Mouse (Mus musculus) stomach, embryonic 15.5 days (tissue): Measurements from ENCODE around the gene Gmnn. TPM values are rescaled to one million over a fixed set of nuclear protein-coding genes. Genes with fewer than 3 reads are reported as not detected.

Experiments used
- ATAC-seq: fragments of 200-750 bp; cut with Nextera tagmentation; 2 replicates; pipeline ENCODE4 v1.8.0; 2017; ENCODE audit warnings: low read depth, moderate number of reproducible peaks, moderate TSS enrichment; ENCODE audit not compliant: insufficient read depth, low FRiP score
- H3K27ac ChIP-seq: fragments of 300-500 bp; sonication (generic); 2 replicates; pipeline ENCODE4 v1.5.1; 2015; ENCODE audit warnings: mild to moderate bottlenecking, inconsistent platforms
- H3K27me3 ChIP-seq: fragments of 300-500 bp; sonication (generic); replicated peaks from 2 replicates; pipeline ENCODE4 v1.6.1; 2015; ENCODE audit warnings: inconsistent platforms
- H3K36me3 ChIP-seq: fragments of 300-500 bp; sonication (generic); 2 replicates; pipeline ENCODE4 v1.6.1; 2015; ENCODE audit warnings: inconsistent platforms
- H3K4me1 ChIP-seq: fragments of 300-500 bp; sonication (generic); 2 replicates; pipeline ENCODE4 v1.6.1; 2015; ENCODE audit warnings: inconsistent platforms
- H3K4me2 ChIP-seq: fragments of 300-500 bp; sonication (generic); 2 replicates; pipeline ENCODE4 v1.6.1; 2015; ENCODE audit warnings: mild to moderate bottlenecking, inconsistent platforms
- H3K4me3 ChIP-seq: fragments of 300-500 bp; sonication (generic); replicated peaks from 2 replicates; pipeline ENCODE4 v1.5.1; 2015; ENCODE audit warnings: inconsistent platforms
- H3K9ac ChIP-seq: fragments of 300-500 bp; sonication (generic); 2 replicates; pipeline ENCODE4 v1.6.1; 2015; ENCODE audit warnings: inconsistent platforms
- H3K9me3 ChIP-seq: fragments of 300-500 bp; sonication (generic); 2 replicates; pipeline ENCODE4 v1.6.1; 2016; ENCODE audit warnings: inconsistent platforms
- whole genome bisulfite sequencing: fragments of 180-500 bp; shearing (Covaris S2); methylation state at CpG from one replicate; pipeline ENCODE4 v1.1.7; 2015; 5-methylcytosine and 5-hydroxymethylcytosine counted together
- polyA plus RNA-seq: library from polyadenylated mRNA; unstranded; fragments of >200 nt; fragmentation: Nextera tagmentation; extraction: Ambion mirVana; gene quantifications from 2 replicates; pipeline ENCODE4 v1.2.1, GENCODE M21; 2015

Gene Gmnn
- polyA plus RNA-seq, 1 experiment from 2014 or later: 111 TPM

- no peaks in the 10 kb centered on the region for H3K9me3 ChIP-seq
- 72% methylated on average over 10 of the region's 10 CpGs for WGBS
- no peak overlapping the region for H3K4me2 ChIP-seq
- H3K4me3 ChIP-seq: no peak overlapping the region
- H3K9ac ChIP-seq: no peak overlapping the region
- H3K27ac ChIP-seq: no peak overlapping the region
- H3K27me3 ChIP-seq: no peaks in the 10 kb centered on the region
- H3K4me1 ChIP-seq: no peaks in the 10 kb centered on the region
- H3K36me3 ChIP-seq: no peaks in the 10 kb centered on the region
- ATAC-seq: no peak
Observed at GRCm38 (mm10) chr13:24721502-24721901, 40.2 kb downstream of the Gmnn start.

DNA sequence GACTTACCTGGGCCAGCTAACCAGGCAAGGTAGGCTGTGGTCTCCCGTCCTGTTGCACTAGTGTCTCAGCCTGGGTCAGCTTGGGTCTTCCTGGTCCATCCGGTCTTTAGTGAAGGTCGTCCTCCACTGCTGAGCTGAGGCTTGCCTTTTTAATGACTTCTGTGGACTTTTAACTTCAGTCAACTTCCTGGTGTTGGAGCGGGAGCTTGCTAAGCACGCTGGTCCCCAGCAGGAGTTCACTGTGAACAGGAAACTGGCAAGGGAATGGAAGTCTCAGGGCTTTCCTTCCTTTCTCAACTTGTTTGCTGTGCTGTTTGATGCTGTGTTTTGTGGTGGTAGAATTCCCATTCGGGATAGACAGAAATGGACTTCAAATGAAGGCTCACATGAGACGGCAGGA, 44.0 kb downstream of the Gmnn start:
- Histone ChIP-seq H3K27ac (no peak overlapping the region), H3K4me2 (no peak overlapping the region)
- WGBS: 67% methylated on average over 7 of the region's 7 CpGs

GRCm38 (mm10) chr13:24716441-24716840, 45.3 kb downstream of the Gmnn start:
- Histone ChIP-seq H3K4me3 (no peak overlapping the region), H3K27me3 (no peaks in the 10 kb centered on the region), H3K9ac (no peak overlapping the region), H3K9me3 (no peaks in the 10 kb centered on the region), H3K36me3 (no peaks in the 10 kb centered on the region), H3K4me2 (no peak overlapping the region), H3K4me1 (peaks cover 3% of the 10 kb centered on the region; the same call in 1 of the 2 replicates), H3K27ac (no peak overlapping the region)
- no peak for ATAC-seq
- 63% methylated on average over 9 of the region's 9 CpGs for WGBS

More for the DNA sequence above, 44.0 kb downstream of the Gmnn start:
- Histone ChIP-seq H3K4me3 (no peak overlapping the region), H3K9me3 (no peaks in the 10 kb centered on the region), H3K9ac (no peak overlapping the region), H3K4me1 (peaks cover 3% of the 10 kb centered on the region; the same call in 1 of the 2 replicates), H3K36me3 (no peaks in the 10 kb centered on the region), H3K27me3 (no peaks in the 10 kb centered on the region)
- ATAC-seq: no peak

DNA sequence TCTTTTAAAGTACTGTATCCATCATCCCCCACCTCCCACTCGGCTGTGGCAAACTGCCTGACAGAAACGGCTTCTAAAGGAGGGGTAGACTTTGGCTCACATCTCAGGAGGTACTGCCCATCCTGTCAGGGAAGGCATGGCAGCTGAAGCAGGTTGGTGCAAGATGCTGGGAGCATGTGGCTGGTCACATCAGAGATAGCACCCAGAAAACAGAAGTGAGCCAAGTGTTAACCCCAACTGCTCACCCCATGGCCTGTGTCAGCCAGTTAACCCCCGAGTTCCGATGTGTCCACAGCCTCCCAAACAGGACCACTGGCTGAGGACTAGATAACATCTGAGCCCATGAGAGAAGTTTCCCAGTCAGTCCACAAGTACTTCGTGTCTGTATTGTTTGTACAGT, 46.1 kb downstream of the Gmnn start:
- no peak overlapping the region for H3K4me2 ChIP-seq
- H3K4me1 ChIP-seq: peaks cover 3% of the 10 kb centered on the region; the same call in 1 of the 2 replicates
- H3K9ac ChIP-seq: no peak overlapping the region
- H3K27ac ChIP-seq: no peak overlapping the region
- no peaks in the 10 kb centered on the region for H3K27me3 ChIP-seq
- 71% methylated on average over 5 of the region's 5 CpGs for WGBS
- H3K9me3 ChIP-seq: no peaks in the 10 kb centered on the region
- no peak for ATAC-seq
- no peaks in the 10 kb centered on the region for H3K36me3 ChIP-seq
- H3K4me3 ChIP-seq: no peak overlapping the region

DNA sequence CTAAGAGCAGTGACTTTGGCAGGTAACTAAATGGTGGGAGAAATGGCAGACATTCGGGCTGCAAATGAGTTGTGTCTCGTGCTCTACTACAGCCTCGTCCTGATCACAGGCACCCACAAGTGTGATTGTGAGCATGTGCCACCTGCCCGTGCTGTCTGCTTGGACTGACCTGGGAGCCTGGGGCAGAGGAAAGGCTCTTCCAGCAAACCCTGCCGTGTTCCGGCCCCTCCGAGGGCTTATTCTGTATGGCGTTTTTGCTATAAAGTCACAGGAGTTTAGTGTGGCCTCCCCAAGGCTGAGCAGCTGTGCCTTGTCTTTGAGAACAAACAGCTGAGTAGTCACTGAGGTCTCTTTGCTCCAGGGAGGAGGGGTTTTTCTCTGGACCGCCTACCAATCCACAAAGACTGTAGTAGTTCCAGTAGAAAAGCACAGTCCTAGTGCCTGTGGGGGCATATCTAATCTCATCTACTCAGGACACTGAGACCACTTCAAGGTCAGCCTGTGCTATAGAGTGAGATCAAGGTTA, 47.3 kb downstream of the Gmnn start:
- no peak for ATAC-seq
- Histone ChIP-seq H3K4me1 (peaks cover 3% of the 10 kb centered on the region; the same call in 1 of the 2 replicates), H3K36me3 (no peaks in the 10 kb centered on the region), H3K9ac (no peak overlapping the region), H3K27ac (peak overlapping the region; percentile 54), H3K9me3 (no peaks in the 10 kb centered on the region), H3K4me3 (no peak overlapping the region), H3K27me3 (no peaks in the 10 kb centered on the region), H3K4me2 (no peak overlapping the region)
- WGBS: 59% methylated on average over 9 of the region's 9 CpGs

DNA sequence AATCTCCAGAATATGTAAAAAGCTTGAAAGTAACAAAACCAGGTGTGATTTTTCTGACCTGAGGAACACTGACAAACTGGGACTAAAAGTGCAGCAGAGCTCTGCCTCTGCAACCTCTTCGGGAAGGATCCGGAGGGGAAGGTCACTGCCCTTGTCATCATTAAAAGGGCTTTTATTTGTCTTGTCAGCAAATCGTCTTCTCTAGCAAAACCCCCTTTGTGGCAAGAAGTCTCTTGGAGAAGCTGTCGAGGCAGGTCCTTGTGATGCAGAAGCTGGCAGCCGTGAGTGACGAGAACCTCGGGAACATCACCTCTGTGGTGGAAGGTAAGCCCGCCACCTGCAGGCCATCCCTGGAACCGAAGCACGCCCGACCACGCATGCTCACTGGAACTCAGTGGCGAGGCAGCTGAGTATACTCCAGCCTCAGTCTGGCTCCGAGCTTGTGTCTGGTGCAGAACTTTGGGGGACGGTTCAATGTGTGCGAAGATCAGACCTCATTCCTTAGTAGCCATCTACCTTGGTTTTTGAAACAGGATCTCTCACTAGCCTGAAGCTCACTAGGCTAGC, 48.2 kb downstream of the Gmnn start:
- peaks cover 3% of the 10 kb centered on the region; the same call in 1 of the 2 replicates for H3K4me1 ChIP-seq
- WGBS: 10% methylated on average over 16 of the region's 16 CpGs
- H3K4me2 ChIP-seq: peak overlapping the region; percentile 48
- no peaks in the 10 kb centered on the region for H3K36me3 ChIP-seq
- no peak overlapping the region for H3K9ac ChIP-seq
- no peaks in the 10 kb centered on the region for H3K9me3 ChIP-seq
- 0 out of 2 replicates have a peak overlapping the region, but pooled peaks have one; percentile 54 for H3K27ac ChIP-seq
- H3K4me3 ChIP-seq: 0 out of 2 replicates have a peak overlapping the region, but pooled peaks have one; percentile 8
- H3K27me3 ChIP-seq: no peaks in the 10 kb centered on the region
- ATAC-seq: peak; percentile 40; the same call in 1 of the 2 replicates

GRCm38 (mm10) chr13:24712581-24713130, 49.1 kb downstream of the Gmnn start:
- no peak overlapping the region for H3K27ac ChIP-seq
- H3K4me2 ChIP-seq: no peak overlapping the region
- H3K9ac ChIP-seq: no peak overlapping the region
- no peaks in the 10 kb centered on the region for H3K9me3 ChIP-seq
- no peaks in the 10 kb centered on the region for H3K36me3 ChIP-seq
- WGBS: 70% methylated on average over 7 of the region's 7 CpGs
- peaks cover 3% of the 10 kb centered on the region; the same call in 1 of the 2 replicates for H3K4me1 ChIP-seq
- H3K4me3 ChIP-seq: no peak overlapping the region
- no peak for ATAC-seq
- no peaks in the 10 kb centered on the region for H3K27me3 ChIP-seq

DNA sequence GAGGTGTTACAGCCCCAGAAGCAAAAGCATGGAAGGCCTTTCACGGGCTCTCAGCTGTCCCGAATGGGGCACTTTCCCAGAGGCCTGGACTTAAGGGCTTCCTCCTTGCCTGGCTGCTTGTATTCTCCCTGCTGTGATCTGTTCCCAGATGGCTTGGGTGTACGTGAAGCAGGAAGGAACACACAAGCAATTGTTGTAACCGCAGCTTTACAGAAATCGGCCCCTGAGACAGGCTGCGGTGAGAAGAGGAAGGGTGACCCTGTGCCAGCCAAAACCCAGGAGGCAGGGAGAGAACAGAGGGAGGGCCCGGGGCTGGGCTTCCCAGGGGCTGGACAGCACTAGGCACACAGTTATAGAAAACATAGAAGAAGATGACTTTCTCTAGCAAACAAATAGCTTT, 50.8 kb downstream of the Gmnn start:
- Histone ChIP-seq H3K27me3 (no peaks in the 10 kb centered on the region), H3K4me3 (no peak overlapping the region), H3K9me3 (no peaks in the 10 kb centered on the region), H3K9ac (no peak overlapping the region), H3K27ac (no peak overlapping the region; the same call in 1 of the 2 replicates), H3K4me1 (peaks cover 3% of the 10 kb centered on the region; the same call in 1 of the 2 replicates), H3K36me3 (no peaks in the 10 kb centered on the region), H3K4me2 (no peak overlapping the region)
- WGBS: 51% methylated on average over 7 of the region's 7 CpGs
- ATAC-seq: no peak

GRCm38 (mm10) chr13:24709656-24710396, 51.9 kb downstream of the Gmnn start:
- Histone ChIP-seq H3K9ac (no peak overlapping the region), H3K4me2 (no peak overlapping the region), H3K4me1 (peaks cover 3% of the 10 kb centered on the region; the same call in 1 of the 2 replicates), H3K36me3 (no peaks in the 10 kb centered on the region), H3K27me3 (no peaks in the 10 kb centered on the region), H3K4me3 (no peak overlapping the region), H3K27ac (peak overlapping the region; percentile 17; the same call in 1 of the 2 replicates), H3K9me3 (no peaks in the 10 kb centered on the region)
- ATAC-seq: peak; percentile 54; the same call in 1 of the 2 replicates
- WGBS: 64% methylated on average over 12 of the region's 12 CpGs

DNA sequence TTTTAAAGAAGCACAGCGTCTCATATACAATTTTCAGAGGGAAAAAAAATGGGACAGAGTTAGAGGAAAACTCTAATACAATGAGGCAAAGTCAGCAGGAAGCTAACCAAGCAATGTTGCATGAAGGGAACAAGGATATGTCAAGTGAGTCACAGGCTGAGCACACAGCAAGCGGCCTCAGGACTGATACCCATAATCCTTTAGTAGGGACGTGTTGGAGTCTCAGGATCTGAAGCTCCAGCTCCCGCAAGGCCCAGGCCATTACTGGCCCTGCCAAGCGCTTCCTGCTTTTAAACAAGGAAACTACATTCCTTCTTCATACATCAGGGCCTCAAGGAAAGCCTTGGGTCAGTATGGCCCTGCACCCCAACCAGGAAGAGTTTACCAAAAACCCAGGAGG, 59.6 kb downstream of the Gmnn start:
- H3K4me1 ChIP-seq: no peaks in the 10 kb centered on the region
- H3K9ac ChIP-seq: no peak overlapping the region
- ATAC-seq: no peak
- no peaks in the 10 kb centered on the region for H3K36me3 ChIP-seq
- H3K9me3 ChIP-seq: no peaks in the 10 kb centered on the region
- no peak overlapping the region for H3K27ac ChIP-seq
- no peaks in the 10 kb centered on the region for H3K27me3 ChIP-seq
- 75% methylated on average over 5 of the region's 5 CpGs for WGBS
- H3K4me2 ChIP-seq: no peak overlapping the region
- no peak overlapping the region for H3K4me3 ChIP-seq
